Mouse (Mus musculus): ENCODE measurements at regions not wholly inside any gene's neighbourhood (a gene's known extent, or its start where the extent isn't known, plus 50 kb on each side); places are given as distances from the start of the nearest gene placed in this dataset.

DNA sequence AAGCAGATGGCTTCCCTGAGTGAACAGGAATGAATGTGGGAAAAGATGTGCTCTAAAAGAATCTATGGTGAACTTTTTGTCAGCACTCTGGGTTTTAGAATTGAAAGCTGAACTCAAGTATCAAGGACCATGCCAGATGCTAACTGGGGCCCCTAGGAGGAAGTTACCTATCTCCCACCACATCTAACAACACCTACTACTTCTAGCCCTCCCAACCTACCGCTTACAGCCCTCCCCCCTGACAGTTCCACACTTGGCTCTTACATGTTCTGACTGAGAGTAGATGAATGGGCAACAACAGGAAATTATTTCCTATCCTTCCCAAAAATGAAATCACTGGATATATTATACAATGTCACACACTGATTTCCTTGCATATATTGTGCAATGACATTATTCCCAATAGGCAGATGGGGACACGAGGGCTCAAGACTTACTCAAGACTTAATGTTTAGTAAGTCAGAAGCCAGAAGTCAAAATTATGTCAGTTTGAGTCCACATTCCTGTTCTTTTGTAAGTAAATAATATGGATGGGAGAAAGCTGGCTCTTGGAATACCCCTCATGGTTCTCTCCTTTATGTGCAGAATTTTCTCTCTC lies 506.1 kb upstream of the A1bg start:
- TF ChIP-seq CTCF (IDR thresholded peaks at IDR 0.05; ENCODE audit: low read depth) (no peak), EP300 (optimal IDR thresholded peaks at IDR 0.05) (no peak)

Measured in stomach, postnatal 0 days (tissue).